Mouse (Mus musculus) MEL (cell line): ENCODE measurements at regions not wholly inside any gene's neighbourhood (a gene's known extent, or its start where the extent isn't known, plus 50 kb on each side); places are given as distances from the start of the nearest gene placed in this dataset.

Source experiments
- CTCF ChIP-seq, 3 experiments: IDR thresholded peaks in 2 of 3; conservative IDR thresholded peaks in 1 of 3; 2 replicates each; pipeline ENCODE4 v1.5.1; 2011 to 2012; ENCODE audit warnings: low read length in 3 of 3, low read depth in 2 of 3, mild to moderate bottlenecking in 2 of 3, improper control_type of control experiment in 1 of 3, inconsistent platforms in 1 of 3, mixed read lengths in 1 of 3, moderate library complexity in 1 of 3; ENCODE audit not compliant: control insufficient read depth in 1 of 3, insufficient read depth in 1 of 3, poor library complexity in 1 of 3, severe bottlenecking in 1 of 3
- TCF12 ChIP-seq: IDR thresholded peaks from 2 replicates; pipeline ENCODE4 v1.6.1; 2014; ENCODE audit warnings: low read depth, mild to moderate bottlenecking, inconsistent platforms, low read length, improper control_type of control experiment, moderate library complexity

GRCm38 (mm10) chr14:102843700-102844099 is 138.7 kb downstream of the Kctd12 start:
- no peak for TF ChIP-seq CTCF (IDR thresholded peaks at IDR 0.05 in 2 of 3, conservative IDR thresholded peaks at IDR 0.05 in 1 of 3; ENCODE audit: control insufficient read depth in 1 of 3, insufficient read depth in 1 of 3, low read depth in 2 of 3, low read length in 3 of 3, poor library complexity in 1 of 3, severe bottlenecking in 1 of 3)
- no peak for TF ChIP-seq TCF12
